Comparison of ENCODE assay signal across 7 mouse cellular contexts in the genomic region with DNA sequence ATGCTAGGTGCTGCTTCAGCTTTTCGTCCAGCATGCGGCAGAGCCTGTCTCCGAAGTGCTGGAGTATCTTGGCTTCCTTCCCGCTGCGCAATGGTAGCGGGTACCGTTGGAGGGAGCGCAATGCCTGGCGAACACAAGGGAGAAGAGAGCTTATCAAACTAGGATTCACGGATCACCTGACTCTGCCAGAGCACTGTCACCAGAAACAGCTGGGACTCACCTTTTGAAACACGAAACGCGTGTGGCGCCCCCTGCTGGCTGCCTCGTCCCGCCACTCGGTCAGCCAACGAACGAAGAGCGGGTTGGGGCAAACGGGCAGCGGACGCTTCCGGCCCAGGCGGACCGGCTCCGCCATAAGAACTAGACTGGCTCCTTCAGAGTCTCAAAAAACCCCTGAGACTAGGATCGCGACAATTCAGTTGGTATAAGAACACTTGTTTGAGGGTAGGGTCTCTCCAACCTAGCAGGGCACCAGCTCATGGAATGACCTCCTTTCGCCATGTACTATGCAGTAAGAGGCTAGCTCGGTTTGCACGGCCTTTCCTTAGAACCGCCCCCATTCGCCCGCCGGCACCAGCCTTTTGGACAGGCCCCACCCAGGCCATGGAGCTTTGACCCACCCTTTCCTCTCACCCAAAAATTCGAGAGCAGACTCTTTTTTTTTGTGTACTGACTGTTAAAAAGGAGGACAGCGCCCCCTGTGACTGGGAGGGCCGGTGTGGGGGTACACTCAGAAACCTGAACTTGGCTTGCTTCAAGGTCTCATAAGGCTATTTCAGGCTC. TPM values are rescaled to one million over a fixed set of nuclear protein-coding genes. Genes with fewer than 3 reads are reported as not detected.
DNase-seq lines count a peak whose midpoint lies in the region; ATAC-seq and TF ChIP-seq lines count a peak whose summit lies in the region.

A gene (minus strand): TSS at position 635 of the 783 bp plus-strand sequence.

- H3K9me3 ChIP-seq in embryonic facial prominence, embryonic 10.5 days: no peaks in the 10 kb centered on the region
- no peaks in the 10 kb centered on the region for H3K9me3 ChIP-seq in intestine, postnatal 0 days (ENCODE audit: control insufficient read depth)
- no peaks in the 10 kb centered on the region for H3K9me3 ChIP-seq in midbrain, embryonic 12.5 days

- peak; percentile 96 for TF ChIP-seq CTCF in intestine, postnatal 0 days (IDR thresholded peaks at IDR 0.05; ENCODE audit: low read depth)
- peak; percentile 92 for TF ChIP-seq CTCF in small intestine, adult 2 months (IDR thresholded peaks at IDR 0.05; ENCODE audit: extremely low read depth, insufficient read length, insufficient replicate concordance, low read depth, low read length)

- 1% methylated on average over 39 of the region's 39 CpGs for whole genome bisulfite sequencing in embryonic facial prominence, embryonic 10.5 days
- WGBS in intestine, postnatal 0 days: under 1% methylated on average over 39 of the region's 39 CpGs
- WGBS in midbrain, embryonic 12.5 days: under 1% methylated on average over 39 of the region's 39 CpGs
- WGBS in small intestine, adult 2 months: under 1% methylated on average over 39 of the region's 39 CpGs

- ATAC-seq in intestine, postnatal 0 days: peak; percentile 53
- ATAC-seq in midbrain, embryonic 12.5 days (ENCODE audit: low FRiP score, low read depth): peak; percentile 54

- peak within 1 kb of the TSS; percentile 97 for H3K27ac ChIP-seq in embryonic facial prominence, embryonic 10.5 days (replicated peaks)
- peak within 1 kb of the TSS; percentile 89 for H3K27ac ChIP-seq in intestine, postnatal 0 days (ENCODE audit: low read depth, low read length)
- H3K27ac ChIP-seq in midbrain, embryonic 12.5 days (replicated peaks): peak within 1 kb of the TSS; percentile 99
- H3K27ac ChIP-seq in small intestine, adult 2 months (ENCODE audit: insufficient read depth, low read depth, low read length): peak within 1 kb of the TSS; percentile 99

- H3K4me3 ChIP-seq in embryonic facial prominence, embryonic 10.5 days: peak within 1 kb of the TSS; percentile 89
- H3K4me3 ChIP-seq in intestine, postnatal 0 days (ENCODE audit: low read depth, low read length): peak within 1 kb of the TSS; percentile 44
- peak within 1 kb of the TSS; percentile 53 for H3K4me3 ChIP-seq in midbrain, embryonic 12.5 days
- H3K4me3 ChIP-seq in small intestine, adult 2 months (ENCODE audit: low read depth, low read length): peak within 1 kb of the TSS; percentile 90

- intact Hi-C loops in left cerebral cortex, postnatal 4 days (cut with DNase I): no loop called here

- peak within 1 kb of the TSS; percentile 26; the same call in 1 of the 2 replicates for H3K9ac ChIP-seq in intestine, postnatal 0 days (ENCODE audit: low read depth, low read length)
- peak within 1 kb of the TSS; percentile 62 for H3K9ac ChIP-seq in midbrain, embryonic 12.5 days (replicated peaks)

- peaks cover 51% of the 10 kb centered on the region for H3K36me3 ChIP-seq in embryonic facial prominence, embryonic 10.5 days (replicated peaks)
- H3K36me3 ChIP-seq in intestine, postnatal 0 days (ENCODE audit: control insufficient read depth, insufficient read depth): peaks cover 41% of the 10 kb centered on the region
- peaks cover 44% of the 10 kb centered on the region for H3K36me3 ChIP-seq in midbrain, embryonic 12.5 days
- H3K36me3 ChIP-seq in small intestine, adult 2 months (ENCODE audit: control insufficient read depth, insufficient read depth, low read length): peaks cover 9% of the 10 kb centered on the region

- TF ChIP-seq POLR2A in small intestine, adult 2 months (IDR thresholded peaks at IDR 0.05; ENCODE audit: low read depth, low read length): peak; percentile 69; the same call in 1 of the 2 replicates

- peak; percentile 97 for DNase-seq in adrenal gland, adult 8-10 months
- peak; percentile 96 for DNase-seq in embryonic facial prominence, embryonic 10.5 days (ENCODE audit: low spot score)
- DNase-seq in gonadal fat pad, adult 2 months (ENCODE audit: low read depth): peak; percentile 69
- peak; percentile 98 for DNase-seq in left cerebral cortex, postnatal 4 days

- peaks cover 47% of the 10 kb centered on the region for H3K4me1 ChIP-seq in embryonic facial prominence, embryonic 10.5 days
- H3K4me1 ChIP-seq in intestine, postnatal 0 days (replicated peaks; ENCODE audit: control insufficient read depth, insufficient read depth, low read length): 0 out of 2 replicates have a peak, but pooled peaks cover 2% of the 10 kb centered on the region
- H3K4me1 ChIP-seq in midbrain, embryonic 12.5 days: peaks cover 25% of the 10 kb centered on the region
- peaks cover 11% of the 10 kb centered on the region; the same call in 1 of the 2 replicates for H3K4me1 ChIP-seq in small intestine, adult 2 months (ENCODE audit: control insufficient read depth, insufficient read depth, insufficient read length, low read length)

- H3K27me3 ChIP-seq in embryonic facial prominence, embryonic 10.5 days (replicated peaks; ENCODE audit: low read depth, poor library complexity, severe bottlenecking): no peaks in the 10 kb centered on the region
- no peaks in the 10 kb centered on the region for H3K27me3 ChIP-seq in intestine, postnatal 0 days (replicated peaks; ENCODE audit: control insufficient read depth, insufficient read depth, low read length)
- H3K27me3 ChIP-seq in midbrain, embryonic 12.5 days: no peaks in the 10 kb centered on the region
- no peaks in the 10 kb centered on the region for H3K27me3 ChIP-seq in small intestine, adult 2 months (ENCODE audit: control insufficient read depth, insufficient read depth, low read length)

- H3K4me2 ChIP-seq in intestine, postnatal 0 days (replicated peaks; ENCODE audit: low read depth): peak within 1 kb of the TSS; percentile 80
- H3K4me2 ChIP-seq in midbrain, embryonic 12.5 days (replicated peaks): peak within 1 kb of the TSS; percentile 67

RNA-seq across cellular contexts. Expression of the gene that starts here (rescaled TPM):
- 10 to 100 TPM; 25.8 to 40.4 (median 33.8) TPM for total RNA-seq in adrenal gland, adult 8-10 months (2022)
- 41.1 and 45.1 TPM in 2 replicates for polyA plus RNA-seq in embryonic facial prominence, embryonic 10.5 days (2016; fragmentation: Nextera tagmentation; extraction: Ambion mirVana)
- polyA plus RNA-seq in gonadal fat pad, adult 2 months (2012; rRNA removed): 77.2 and 85.6 TPM in 2 replicates
- polyA plus RNA-seq in intestine, postnatal 0 days (2015; fragmentation: Nextera tagmentation; extraction: Ambion mirVana): 12.4 and 14.4 TPM in 2 replicates
- 10 to 100 TPM; 40.2 to 43.7 TPM for total RNA-seq in left cerebral cortex, postnatal 4 days (2021)
- 47.7 and 50.1 TPM in 2 replicates for polyA plus RNA-seq in midbrain, embryonic 12.5 days (2016; fragmentation: Nextera tagmentation; extraction: Ambion mirVana)
- 19.9 and 29.1 TPM in 2 replicates for polyA plus RNA-seq in small intestine, adult 2 months (2012; rRNA removed)

Comparison
In these comparisons a context has a peak if more than half of its experiments do, and no peak if none do; other contexts are left out.
1. Peak in every context shown above with its lines: DNase-seq, ATAC-seq, H3K4me3 ChIP-seq and H3K27ac ChIP-seq.